Mouse (Mus musculus): ENCODE data around the gene Ptrh1.

GRCm38 (mm10) chr2:32811959-32812358 is 36.4 kb downstream of the Ptrh1 start:
- TF ChIP-seq CTCF (IDR thresholded peaks at IDR 0.05; ENCODE audit: low read depth) (no peak), EP300 (optimal IDR thresholded peaks at IDR 0.05) (no peak)
